Mouse (Mus musculus) gonadal fat pad, adult 2 months (tissue): Measurements from ENCODE around the gene Smim12. TPM values are rescaled to one million over a fixed set of nuclear protein-coding genes. Genes with fewer than 3 reads are reported as not detected.

Experiments
- DNase-seq: peaks from one replicate; pipeline ENCODE4 v3.0.0-alpha.2; 2012; ENCODE audit warnings: low read depth
- polyA plus RNA-seq: library from polyadenylated mRNA; depleted of rRNA; stranded (reverse); fragments of >200 nt; gene quantifications from 2 replicates; pipeline ENCODE4 v1.2.3, GENCODE M21; 2012

The Smim12 gene
- polyA plus RNA-seq, 1 experiment = 30.3 TPM

DNA sequence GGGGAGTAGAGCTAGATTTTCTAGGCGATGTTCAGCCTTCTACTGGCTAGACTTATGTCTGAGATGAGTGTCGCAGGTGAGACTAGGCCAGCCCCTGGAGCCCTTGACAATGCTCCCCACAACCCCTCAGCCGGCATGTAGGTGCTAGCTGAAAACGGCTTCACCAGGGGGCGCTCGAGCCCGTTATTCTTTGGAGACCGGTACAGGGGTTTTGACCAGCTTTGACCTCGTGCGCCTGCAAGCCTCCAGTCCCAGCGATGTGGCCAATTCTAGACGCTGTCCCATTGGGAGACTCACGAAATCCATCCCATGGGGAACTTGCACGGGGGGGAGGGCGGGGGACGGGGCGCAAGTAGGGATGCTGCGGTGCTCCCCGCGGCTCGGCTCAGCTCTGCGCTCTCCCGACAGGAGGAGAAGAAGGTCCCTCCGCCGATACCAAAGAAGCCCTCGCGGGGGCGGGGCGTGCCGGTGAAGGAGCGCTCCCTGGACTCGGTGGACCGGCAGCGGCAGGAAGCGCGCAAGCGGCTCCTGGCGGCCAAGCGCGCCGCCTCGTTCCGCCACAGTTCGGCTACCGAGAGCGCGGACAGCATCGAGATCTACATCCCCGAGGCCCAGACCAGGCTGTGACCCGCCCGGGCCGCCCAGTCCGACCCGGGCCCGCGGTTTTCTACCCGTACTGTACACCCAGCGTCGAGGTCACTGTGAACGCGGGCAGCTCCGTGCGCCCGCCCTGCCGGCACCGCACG, 7.7 kb upstream of the Smim12 start:
- no peak for DNase-seq

DNA sequence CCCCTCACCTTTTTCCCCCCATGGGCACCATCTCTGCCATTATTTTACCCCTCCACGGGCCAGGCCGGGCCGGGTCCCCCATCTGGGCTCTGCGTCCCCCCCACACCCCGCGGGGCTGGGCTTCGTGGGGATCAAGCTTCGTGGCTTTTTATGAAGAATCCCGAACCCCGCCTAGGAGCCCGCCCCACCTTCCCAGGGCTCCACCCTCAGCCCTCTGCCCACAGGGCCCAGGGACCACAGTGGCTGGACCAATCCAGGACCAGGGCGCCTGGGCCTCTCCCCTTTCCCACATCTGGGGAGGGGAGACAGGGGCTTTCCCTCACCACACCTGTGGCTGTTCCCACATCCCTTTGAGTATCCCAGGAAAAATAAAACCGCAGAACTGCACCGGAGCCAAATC, 7.0 kb upstream of the Smim12 start:
- DNase-seq = no peak

DNA sequence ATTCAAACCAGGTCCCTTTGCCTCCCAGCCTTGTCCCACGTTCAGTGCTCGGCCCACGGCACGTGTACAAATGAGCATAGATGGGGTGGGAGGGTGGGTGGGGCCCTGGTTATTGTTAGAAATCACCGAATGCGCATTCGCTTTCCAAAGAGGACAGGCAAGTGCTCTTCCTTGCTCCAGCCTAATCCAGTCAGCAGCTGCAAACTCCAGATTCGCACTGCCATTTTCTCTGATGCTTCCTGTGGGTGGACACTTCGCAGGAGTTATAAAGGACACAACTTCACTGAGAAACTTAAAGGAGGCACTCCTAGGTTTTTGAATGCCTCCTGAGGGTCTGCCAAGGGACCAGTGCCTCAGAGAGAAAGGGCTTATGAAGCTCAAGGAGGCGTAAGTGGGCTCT, 6.3 kb upstream of the Smim12 start:
- DNase-seq = no peak

DNA sequence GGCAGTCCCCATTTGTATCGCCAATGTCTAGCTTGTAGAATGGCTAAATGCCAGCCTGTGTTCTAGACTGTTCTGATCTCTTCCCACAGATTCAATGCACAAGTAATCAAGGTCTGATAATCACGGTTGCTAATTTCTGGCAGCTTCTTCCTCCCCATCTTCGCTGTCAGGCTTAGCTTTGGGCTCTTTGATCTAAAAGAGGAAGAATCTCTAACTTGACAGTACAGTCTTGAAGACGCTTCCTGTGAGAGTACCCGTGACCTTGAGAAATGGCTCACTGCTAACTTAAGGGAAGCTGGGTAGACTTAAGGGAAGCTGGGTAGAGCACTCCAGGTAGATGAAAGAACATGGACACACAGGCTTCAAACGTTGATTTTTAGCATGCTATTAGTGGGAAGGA, 888 bp upstream of the Smim12 start:
- no peak for DNase-seq

DNA sequence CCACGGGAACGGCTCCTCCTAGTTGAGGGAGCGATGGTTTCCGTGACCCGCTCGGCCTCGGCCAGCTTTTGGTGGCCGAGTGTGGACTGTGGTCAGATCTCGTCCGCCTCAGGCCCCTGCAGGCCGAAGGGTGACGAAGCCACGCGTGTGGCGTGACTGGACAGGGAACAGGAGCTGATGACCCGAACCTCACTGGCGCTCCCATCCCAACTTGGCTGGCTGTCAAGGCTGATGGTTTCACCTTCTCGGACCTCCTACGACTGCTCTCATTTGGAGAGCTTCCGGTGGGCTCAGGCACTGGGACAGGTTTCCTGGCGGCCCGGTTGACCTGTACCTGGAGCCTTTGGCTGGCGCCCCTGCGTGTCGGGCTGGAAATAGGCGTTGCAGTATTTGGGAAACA, 369 bp downstream of the Smim12 start:
- no peak for DNase-seq

DNA sequence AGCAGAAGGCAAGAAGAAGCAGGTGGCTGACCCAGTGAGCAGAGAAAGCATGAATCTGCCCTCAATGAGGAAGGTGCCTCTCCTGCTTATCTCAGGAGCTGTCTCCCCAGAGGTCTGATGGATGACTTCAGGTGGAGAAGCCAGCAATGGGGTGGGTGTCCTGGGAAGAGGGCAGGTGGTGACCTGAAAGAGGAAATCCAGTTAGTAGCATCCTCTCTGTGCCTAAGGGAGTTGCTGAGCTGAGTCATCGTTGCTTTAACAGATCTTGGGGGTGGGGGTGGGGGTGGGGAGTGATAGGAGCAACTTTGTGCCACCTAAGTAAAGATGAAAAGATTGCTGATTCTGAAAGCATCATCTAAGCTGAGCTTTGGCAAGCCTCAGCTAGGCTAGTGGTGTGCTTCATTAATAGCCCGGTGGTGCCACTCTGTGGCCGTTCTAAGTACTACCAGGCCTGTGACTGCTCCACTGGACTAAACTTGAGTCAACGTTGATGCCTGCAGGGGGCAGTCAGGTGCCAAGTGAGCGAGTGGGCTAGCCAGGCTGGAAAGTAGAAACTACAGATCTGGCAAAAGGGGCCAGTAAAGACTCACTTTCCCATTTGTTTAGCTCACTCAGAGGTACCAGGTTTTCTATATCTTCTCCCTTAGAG, 6.2 kb downstream of the Smim12 start:
- peak; percentile 37 for DNase-seq

DNA sequence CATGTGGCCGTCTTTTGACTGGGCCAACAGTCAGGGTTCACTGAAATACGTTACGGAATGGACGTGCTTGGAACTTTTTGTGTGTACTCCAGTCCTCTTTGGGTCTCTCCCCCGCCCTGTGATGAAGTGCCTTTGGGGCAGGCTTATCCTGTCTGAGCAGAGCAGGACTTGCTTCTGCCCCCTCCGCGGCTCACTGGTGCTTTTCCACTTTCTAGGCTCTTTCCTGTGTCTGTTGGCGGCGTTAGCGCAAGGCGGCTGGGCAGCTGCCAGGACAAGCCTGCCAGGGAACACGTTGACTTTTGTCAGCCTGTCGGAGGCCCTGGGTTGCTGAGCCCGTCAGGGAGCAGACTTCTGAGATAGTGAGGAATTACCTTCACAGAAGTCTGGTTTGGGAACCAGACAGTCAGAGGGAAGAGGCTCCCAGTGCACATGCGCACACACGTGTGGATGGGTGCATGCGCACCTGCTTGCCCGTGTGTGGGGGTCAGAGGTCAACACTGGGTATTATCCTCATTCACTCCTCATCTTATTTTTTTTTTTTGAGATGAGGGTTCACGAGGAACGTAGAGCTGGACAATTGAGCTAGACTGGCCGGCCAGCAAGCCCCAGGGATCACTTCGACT, 8.5 kb downstream of the Smim12 start:
- no peak for DNase-seq

DNA sequence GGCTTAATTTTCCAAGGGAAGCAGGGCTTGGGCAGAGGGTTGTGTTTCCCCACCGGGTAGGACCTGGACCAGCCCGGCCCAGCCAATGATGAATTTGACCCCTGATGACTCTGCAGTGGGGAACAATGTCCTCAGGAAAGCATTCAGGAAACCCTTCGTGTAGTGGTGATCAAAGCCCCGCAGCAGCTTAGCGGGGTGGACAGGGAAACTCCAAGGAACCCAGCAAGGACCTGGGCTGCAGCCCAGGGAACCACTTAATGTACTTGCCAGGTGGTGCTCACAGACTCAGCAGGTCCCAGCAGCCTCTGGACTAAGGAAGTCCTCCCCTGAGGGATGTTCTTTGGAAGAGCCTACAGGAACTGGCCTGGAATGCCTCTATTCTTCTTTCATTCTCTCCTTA, 13.2 kb downstream of the Smim12 start:
- no peak for DNase-seq

DNA sequence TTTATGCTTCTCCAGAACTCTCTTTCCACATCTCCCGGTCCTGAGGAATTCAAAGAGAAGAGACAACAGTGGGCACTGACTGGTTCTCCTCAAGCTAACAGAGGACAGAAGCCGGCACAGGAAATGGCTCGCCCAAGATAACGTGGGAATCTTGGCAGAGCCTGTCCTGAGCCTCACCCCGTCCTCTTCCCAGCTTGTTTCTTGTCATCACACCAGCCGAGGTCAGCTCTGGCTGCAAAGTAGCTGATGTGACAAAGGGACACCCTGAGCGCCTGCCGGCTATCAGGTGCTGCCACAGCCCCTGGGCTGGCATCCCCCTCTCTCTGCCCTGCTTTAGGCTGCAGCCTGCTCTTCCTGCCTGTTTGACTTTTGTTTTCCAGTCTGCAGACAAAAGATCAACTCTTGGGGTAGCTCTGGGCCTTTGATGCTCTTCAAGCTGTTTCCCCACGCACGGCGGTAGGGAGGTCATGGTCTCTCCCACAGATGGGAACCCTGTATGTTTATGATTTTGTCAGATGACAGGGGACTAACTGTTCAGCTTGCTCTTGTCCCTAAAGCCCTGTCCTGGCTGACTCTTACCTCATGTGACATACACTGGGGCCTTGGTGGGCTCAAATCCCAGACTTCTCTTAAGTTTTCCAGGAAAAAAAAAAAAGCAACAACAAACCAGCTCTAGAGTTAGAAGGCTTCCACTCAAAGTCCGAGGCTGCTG, 14.8 kb downstream of the Smim12 start:
- DNase-seq = no peak

DNA sequence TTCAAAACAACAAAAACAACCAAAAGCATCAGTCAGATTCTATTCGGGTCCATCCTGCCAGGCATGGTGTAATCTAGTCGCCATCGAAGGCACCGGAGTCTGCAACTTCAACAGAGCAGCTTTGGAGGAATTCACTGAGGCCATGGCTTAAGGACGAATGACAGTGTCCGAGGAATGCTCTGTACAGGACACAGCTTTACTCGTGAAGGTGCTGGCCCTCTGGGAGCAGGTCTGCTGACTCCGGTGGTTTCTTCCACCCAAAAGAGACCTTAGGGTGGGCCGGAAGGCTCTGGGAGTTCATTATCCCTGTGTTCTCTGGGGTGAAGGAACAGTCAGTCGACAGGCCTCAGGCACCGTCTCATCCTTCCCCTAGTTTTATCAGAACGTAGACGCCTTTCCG, 18.0 kb downstream of the Smim12 start:
- no peak for DNase-seq

DNA sequence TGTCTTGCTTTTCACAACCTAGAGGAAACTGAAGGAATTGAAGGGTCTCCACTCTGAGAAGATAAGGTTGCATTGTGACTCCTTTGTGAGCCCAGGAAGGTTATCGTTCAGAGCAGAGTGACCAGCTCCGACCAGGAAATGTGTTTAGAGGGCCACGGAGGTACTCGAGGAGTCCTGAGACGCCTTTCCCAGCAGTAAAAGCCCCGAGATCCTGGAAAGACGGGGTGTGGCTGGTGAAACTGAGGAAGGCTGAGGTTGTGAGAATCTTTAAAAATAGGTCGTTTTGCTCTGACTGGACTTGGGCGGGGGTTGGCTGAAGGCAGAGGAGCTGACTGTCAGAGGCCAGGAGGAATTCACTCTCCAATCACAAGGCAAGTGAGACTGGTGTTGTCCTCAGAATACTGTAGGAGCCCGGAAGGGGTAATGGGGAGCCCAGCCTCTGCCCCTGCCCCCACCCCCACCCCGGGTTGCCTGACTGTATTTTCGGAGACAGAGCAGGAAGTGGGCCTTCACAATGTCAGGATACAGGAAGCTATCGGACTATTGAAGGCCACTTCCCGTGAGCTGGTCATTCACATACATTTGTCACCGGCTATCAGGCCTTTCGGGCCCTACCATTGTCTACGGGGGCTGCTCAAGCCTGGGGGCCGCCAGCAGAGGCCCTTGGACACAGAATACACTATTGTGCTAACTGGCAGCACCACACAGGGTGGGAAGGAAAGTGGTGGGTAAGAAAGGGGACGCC, 20.0 kb downstream of the Smim12 start:
- DNase-seq = no peak

DNA sequence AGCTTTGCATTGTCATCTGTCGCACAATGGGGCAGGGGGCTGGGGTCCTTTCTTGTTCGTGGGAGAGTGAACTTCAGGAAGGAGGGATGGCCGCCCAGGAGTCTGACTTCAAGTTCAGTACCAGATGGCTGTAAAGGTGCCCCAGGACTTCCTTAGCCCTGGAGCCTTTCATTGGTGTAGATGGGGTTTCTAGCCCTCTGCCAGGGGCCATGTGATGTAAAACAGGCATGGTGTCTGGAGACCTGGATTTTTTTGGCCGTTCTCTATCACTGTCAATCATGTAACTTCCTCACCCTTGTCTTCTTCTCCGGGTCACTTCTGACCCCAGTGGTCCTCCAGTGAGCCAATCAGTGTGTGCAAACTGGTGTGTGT, 20.6 kb downstream of the Smim12 start:
- no peak for DNase-seq

DNA sequence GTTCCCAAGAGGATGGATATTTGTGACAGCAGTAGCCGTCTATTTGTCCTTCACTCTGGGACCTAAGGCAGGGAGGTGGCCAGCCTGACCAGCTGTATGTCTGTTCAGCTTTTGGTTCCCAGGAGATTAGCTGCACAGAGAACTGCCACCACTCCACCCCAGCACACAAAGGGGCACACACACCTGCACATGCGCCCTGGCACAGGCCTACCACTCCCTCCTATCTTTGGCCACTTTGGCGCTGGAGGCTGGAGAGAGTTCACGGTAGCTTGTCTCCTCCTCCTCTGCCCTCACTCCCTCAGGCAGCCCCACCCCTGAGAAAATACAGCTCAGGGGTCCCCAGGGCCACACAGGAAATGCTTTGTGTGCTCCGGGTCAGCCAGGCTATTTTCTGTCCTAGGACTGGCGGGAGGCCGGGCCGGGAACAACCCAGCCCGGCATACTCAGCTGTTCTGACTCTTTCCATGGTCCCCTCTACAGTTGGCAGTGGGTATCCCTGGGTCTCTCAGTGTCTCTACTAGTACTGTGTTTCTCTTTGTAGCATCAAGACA, 34.9 kb downstream of the Smim12 start:
- DNase-seq = no peak

DNA sequence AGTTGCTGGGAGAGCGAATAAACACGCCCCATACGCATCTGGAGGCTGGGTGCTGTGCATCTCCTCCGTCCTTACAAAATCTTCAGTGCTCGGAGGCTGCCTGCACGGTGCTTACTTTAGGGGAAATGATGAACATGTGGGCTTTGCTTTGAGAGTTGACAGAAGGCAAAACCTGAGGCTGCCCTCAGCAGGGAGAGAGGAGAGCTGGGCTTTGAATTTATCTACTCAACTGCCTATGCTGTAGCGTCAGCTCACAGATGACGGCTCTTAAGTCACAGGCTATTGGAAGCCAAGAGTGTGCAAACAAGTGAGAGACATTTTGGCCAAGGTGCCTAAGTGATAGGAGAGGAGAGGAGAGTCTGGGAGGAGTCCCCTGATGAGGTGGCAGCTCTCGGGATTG, 35.7 kb downstream of the Smim12 start:
- no peak for DNase-seq

DNA sequence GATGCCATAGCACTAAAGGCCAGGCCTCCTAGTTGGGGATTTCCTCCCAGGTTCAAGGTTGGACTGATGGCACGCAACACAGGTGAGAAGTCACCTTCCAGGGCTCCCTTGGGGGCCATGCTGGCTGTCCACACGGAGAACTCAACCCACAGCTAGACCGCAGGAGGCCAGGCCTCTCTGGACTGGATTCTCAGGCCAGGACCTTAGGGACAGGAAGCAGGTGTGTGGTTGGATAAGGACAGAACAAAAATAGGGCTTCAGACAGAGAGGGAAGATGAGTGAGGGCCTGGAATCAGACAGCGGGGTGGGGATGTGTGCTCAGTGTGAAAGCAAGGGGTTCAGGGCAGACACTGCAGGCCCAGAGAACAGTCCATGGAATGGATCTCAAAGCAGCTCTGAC, 43.3 kb downstream of the Smim12 start:
- DNase-seq = no peak

DNA sequence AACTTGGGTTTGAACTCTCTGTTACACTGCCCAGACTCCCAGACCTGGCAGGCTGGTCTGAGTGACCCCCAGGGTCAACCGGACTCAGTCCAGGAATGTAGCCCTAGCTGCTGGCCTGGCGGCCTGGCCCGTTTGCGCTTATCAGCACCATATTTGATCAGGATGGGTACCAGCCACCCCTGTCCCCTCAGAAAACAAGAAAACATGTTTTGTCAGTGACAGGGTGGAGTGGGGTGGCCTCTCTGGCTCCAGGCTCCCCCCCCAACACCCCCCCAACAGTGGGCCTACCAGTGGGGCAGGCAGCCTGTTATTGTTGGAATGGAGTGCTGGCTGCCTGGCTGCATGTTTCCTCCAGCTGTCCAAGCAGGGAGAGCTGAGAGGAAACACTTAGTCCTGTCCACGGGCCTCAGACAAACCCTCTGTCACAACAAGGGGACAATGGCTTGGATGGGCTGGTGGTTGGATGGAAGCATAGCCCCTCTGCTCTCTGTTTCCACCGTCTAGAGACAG, 45.5 kb downstream of the Smim12 start:
- no peak for DNase-seq

DNA sequence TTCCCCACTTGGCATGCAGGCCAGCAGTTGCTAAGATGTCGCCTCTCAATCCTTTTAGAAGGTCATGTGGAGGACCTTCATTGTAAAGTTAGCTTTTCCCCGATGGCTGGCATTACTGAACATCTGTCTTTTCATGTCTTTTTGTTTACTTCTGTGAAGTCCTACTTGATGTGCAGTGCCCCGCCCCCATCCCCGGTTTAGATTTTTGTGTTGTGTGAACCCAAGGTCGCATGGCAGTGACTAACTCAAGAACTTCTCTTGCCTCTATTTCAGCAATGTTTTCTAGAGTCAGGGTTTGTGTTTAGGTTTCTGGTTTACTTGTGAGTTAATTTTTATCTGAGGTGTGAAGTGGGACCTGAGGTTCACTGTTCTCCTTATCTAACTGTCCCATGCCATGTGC, 49.0 kb downstream of the Smim12 start:
- DNase-seq = no peak
